Mouse (Mus musculus): ENCODE measurements around the gene Alox12.

The Alox12 gene

GRCm38 (mm10) chr11:70193354-70194285 lies 61.5 kb downstream of the Alox12 start:
- DNase-seq (ENCODE audit: low spot score): no peak

GRCm38 (mm10) chr11:70192157-70192556 lies 63.0 kb downstream of the Alox12 start:
- no peak for DNase-seq (ENCODE audit: low spot score)

All from yolk sac, embryonic 10.5 days (tissue).